Mouse (Mus musculus) hindbrain, embryonic 16.5 days (tissue): Measurements from ENCODE around the gene Fdx1l. TPM values are rescaled to one million over a fixed set of nuclear protein-coding genes. Genes with fewer than 3 reads are reported as not detected.

Experiments
- ATAC-seq: fragments of 200-750 bp; cut with Nextera tagmentation; 2 replicates; pipeline ENCODE4 v1.8.0; 2017; ENCODE audit warnings: moderate TSS enrichment, moderate library complexity
- H3K27ac ChIP-seq: fragments of 300-500 bp; sonication (generic); 2 replicates; pipeline ENCODE4 v1.5.1; 2014; ENCODE audit warnings: low read depth, mild to moderate bottlenecking, control low read depth, low read length, moderate library complexity
- H3K27me3 ChIP-seq: fragments of 300-500 bp; sonication (generic); replicated peaks from 2 replicates; pipeline ENCODE4 v1.6.1; 2014; ENCODE audit warnings: low read length; ENCODE audit not compliant: control insufficient read depth, insufficient read depth
- H3K36me3 ChIP-seq: fragments of 300-500 bp; sonication (generic); 2 replicates; pipeline ENCODE4 v1.6.1; 2014; ENCODE audit warnings: mild to moderate bottlenecking, low read length, moderate library complexity, mixed read lengths; ENCODE audit not compliant: control insufficient read depth, insufficient read depth
- H3K4me1 ChIP-seq: fragments of 300-500 bp; sonication (generic); 2 replicates; pipeline ENCODE4 v1.6.1; 2014; ENCODE audit warnings: low read depth, low read length; ENCODE audit not compliant: control insufficient read depth, insufficient read depth
- H3K4me2 ChIP-seq: fragments of 300-500 bp; sonication (generic); 2 replicates; pipeline ENCODE4 v1.6.1; 2014; ENCODE audit warnings: mild to moderate bottlenecking, low read length, control low read depth, moderate library complexity
- H3K4me3 ChIP-seq: fragments of 300-500 bp; sonication (generic); 2 replicates; pipeline ENCODE4 v1.5.1; 2014; ENCODE audit warnings: mild to moderate bottlenecking, low read length, control low read depth, moderate library complexity
- H3K9ac ChIP-seq: fragments of 300-500 bp; sonication (generic); 2 replicates; pipeline ENCODE4 v1.6.1; 2014; ENCODE audit warnings: low read depth, mild to moderate bottlenecking, control low read depth, low read length, moderate library complexity
- H3K9me3 ChIP-seq: fragments of 300-500 bp; sonication (generic); 2 replicates; pipeline ENCODE4 v1.6.1; 2014; ENCODE audit warnings: mild to moderate bottlenecking, low read length, moderate library complexity; ENCODE audit not compliant: control insufficient read depth
- WGBS: fragments of 180-500 bp; shearing (Covaris S2); extraction: QIAGEN DNeasy Blood & Tissue Kit; methylation state at CpG from one replicate; pipeline ENCODE4 v1.1.7; 2014; 5-methylcytosine and 5-hydroxymethylcytosine counted together
- microRNA counts: library from miRNA; unstranded; fragments of <30 nt; microRNA quantifications from one replicate; lab custom pipeline; 2016
- microRNA-seq: library from miRNA; unstranded; fragments of <30 nt; microRNA quantifications from one replicate; pipeline ENCODE4, GENCODE M21; 2017
- polyA plus RNA-seq: library from polyadenylated mRNA; unstranded; fragments of >200 nt; fragmentation: Nextera tagmentation; extraction: Ambion mirVana; gene quantifications from 2 replicates; pipeline ENCODE4 v1.2.1, GENCODE M21; 2015

Fdx1l gene
- polyA plus RNA-seq, 1 experiment from 2014 or later: 80.8 TPM

DNA sequence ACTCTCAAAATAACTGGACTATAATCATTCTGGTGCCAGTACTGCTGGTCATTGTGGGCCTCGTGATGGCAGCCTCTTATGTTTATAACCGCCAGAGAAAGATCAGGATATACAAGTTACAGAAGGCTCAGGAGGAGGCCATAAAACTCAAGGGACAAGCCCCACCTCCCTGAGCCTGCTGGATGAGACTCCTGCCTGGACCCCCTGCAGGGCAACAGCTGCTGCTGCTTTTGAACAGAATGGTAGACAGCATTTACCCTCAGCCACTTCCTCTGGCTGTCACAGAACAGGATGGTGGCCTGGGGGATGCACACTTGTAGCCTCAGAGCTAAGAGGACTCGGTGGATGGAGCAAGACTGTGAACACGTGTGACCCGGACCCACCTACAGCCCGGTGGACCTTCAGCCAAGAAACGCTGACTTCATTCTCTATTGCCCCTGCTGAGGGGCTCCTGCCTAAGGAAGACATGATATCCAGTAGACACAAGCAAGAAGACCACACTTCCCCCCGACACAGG lies 45.6 kb downstream of the Fdx1l start:
- H3K36me3 ChIP-seq: no peaks in the 10 kb centered on the region
- H3K9ac ChIP-seq: no peak overlapping the region
- H3K4me1 ChIP-seq: peaks cover 26% of the 10 kb centered on the region
- no peaks in the 10 kb centered on the region for H3K9me3 ChIP-seq
- H3K4me3 ChIP-seq: no peak overlapping the region
- 54% methylated on average over 8 of the region's 8 CpGs for WGBS
- H3K4me2 ChIP-seq: no peak overlapping the region
- H3K27me3 ChIP-seq: peaks cover 21% of the 10 kb centered on the region
- H3K27ac ChIP-seq: no peak overlapping the region
- no peak for ATAC-seq

DNA sequence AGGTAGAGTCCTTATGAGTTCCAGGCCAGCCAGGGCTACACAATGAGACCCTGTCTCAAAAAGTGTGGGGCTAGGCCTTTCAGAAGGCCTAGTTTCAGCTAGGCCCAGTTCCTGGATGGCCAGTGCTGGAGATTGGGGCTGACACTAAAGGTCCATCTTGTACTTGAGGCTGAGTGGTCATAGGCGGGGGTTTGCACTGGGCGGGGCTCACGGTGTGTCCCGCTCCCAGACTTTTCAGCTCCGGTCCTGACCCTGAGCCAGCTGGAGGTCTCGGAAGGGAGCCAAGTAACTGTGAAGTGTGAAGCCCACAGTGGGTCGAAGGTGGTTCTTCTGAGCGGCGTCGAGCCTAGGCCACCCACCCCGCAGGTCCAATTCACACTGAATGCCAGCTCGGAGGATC lies 46.6 kb downstream of the Fdx1l start:
- H3K27me3 ChIP-seq: peaks cover 19% of the 10 kb centered on the region
- WGBS: 80% methylated on average over 12 of the region's 12 CpGs
- ATAC-seq: no peak

DNA sequence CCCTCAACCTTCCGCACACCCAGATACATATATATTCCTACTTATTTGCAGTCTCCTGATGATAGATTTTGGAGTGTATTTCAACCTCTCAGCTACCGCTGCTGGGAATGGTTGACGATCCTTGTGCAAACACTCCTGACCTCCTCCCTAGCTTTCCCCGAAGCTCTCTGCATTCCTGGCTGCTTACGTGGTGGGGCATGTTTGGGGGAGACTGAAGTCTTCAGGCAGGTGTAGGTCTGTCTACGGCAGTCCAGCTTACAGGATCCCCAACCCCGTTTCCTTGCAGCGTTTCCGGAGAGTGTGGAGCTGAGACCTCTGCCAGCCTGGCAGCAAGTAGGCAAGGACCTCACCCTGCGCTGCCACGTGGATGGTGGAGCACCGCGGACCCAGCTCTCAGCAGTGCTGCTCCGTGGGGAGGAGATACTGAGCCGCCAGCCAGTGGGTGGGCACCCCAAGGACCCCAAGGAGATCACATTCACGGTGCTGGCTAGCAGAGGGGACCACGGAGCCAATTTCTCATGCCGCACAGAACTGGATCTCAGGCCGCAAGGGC lies 48.1 kb downstream of the Fdx1l start:
- peaks cover 18% of the 10 kb centered on the region for H3K27me3 ChIP-seq
- H3K9ac ChIP-seq: no peak overlapping the region
- H3K4me3 ChIP-seq: no peak overlapping the region
- no peak overlapping the region for H3K27ac ChIP-seq
- no peak overlapping the region for H3K4me2 ChIP-seq
- no peak for ATAC-seq
- 70% methylated on average over 19 of the region's 19 CpGs for WGBS
- peaks cover 11% of the 10 kb centered on the region for H3K4me1 ChIP-seq
- no peaks in the 10 kb centered on the region for H3K9me3 ChIP-seq
- no peaks in the 10 kb centered on the region for H3K36me3 ChIP-seq

More for the DNA sequence above, 46.6 kb downstream of the Fdx1l start:
- Histone ChIP-seq H3K4me2 (no peak overlapping the region), H3K9me3 (no peaks in the 10 kb centered on the region), H3K27ac (no peak overlapping the region), H3K4me1 (peaks cover 20% of the 10 kb centered on the region), H3K4me3 (no peak overlapping the region), H3K9ac (no peak overlapping the region), H3K36me3 (no peaks in the 10 kb centered on the region)

DNA sequence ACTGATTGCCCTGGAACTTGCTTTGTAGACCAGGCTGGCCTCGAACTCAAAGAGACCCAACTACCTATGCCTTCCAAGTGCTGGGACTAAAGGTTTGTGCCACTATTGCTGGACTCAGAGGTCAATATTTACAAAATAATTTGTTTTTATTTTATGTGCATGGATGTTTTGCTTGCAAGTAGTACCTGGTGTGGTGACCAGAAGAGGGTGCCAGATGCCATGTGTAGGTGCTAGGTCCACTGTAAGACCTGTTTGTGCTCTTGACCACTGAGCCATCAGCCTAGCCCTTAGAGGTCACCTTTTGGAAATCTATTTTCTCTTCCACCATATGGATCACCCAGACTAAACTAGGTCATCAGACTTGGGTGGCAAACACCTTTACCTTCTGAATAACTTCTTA lies 50.7 kb downstream of the Fdx1l start:
- no peak overlapping the region for H3K4me3 ChIP-seq
- H3K36me3 ChIP-seq: no peaks in the 10 kb centered on the region
- H3K9ac ChIP-seq: no peak overlapping the region
- peaks cover 9% of the 10 kb centered on the region for H3K27me3 ChIP-seq
- H3K4me2 ChIP-seq: no peak overlapping the region
- no peak for ATAC-seq
- WGBS: 63% methylated on average over 1 of the region's 1 CpGs
- H3K4me1 ChIP-seq: no peaks in the 10 kb centered on the region
- no peaks in the 10 kb centered on the region for H3K9me3 ChIP-seq
- no peak overlapping the region for H3K27ac ChIP-seq

DNA sequence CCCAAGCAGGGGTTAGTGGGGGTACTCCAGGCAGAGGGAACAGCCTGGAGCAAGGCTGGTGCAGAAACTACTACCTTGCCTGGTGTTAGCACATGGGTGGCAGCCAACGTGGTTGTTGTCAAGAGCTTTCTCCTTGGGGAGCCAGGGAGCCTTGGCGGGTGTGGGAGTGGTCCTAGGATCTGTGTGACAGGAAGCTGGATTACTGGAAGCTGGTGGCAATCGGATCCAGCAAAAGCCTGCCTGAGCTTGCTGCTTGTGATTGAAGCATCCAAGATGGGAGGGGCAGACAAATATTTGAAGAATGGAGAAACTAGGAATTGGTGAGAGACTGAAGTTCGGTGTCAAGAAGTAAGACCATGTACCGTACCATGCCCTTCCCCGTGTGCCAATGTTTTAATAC lies 51.1 kb downstream of the Fdx1l start:
- Histone ChIP-seq H3K4me3 (no peak overlapping the region), H3K9ac (no peak overlapping the region), H3K27ac (no peak overlapping the region), H3K36me3 (no peaks in the 10 kb centered on the region), H3K9me3 (no peaks in the 10 kb centered on the region), H3K4me1 (no peaks in the 10 kb centered on the region), H3K27me3 (peaks cover 14% of the 10 kb centered on the region), H3K4me2 (no peak overlapping the region)
- ATAC-seq: no peak
- 68% methylated on average over 6 of the region's 6 CpGs for WGBS

DNA sequence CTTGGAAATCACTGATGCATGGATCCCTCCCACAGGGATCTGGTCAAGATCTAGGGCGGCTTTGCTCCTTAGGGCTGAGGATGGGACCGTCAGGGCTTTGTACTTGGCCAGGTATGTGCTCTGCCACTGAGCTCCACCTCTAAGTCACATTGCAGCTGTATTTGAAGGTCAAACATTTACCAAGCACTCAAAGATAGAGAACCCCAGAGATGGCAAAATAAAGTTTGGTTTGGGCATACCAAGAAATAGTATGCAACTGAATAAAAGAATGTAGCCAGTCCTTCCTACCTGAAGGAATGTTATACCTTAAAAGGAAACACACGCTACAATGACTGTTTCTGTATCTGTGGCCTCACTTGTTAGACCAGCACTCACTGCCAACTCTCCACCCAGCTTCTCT lies 52.1 kb downstream of the Fdx1l start:
- H3K27me3 ChIP-seq: peaks cover 21% of the 10 kb centered on the region
- no peak overlapping the region for H3K4me2 ChIP-seq
- 91% methylated on average over 3 of the region's 3 CpGs for WGBS
- H3K9ac ChIP-seq: no peak overlapping the region
- H3K36me3 ChIP-seq: no peaks in the 10 kb centered on the region
- H3K27ac ChIP-seq: no peak overlapping the region
- no peak for ATAC-seq
- no peak overlapping the region for H3K4me3 ChIP-seq
- no peaks in the 10 kb centered on the region for H3K9me3 ChIP-seq
- H3K4me1 ChIP-seq: no peaks in the 10 kb centered on the region

DNA sequence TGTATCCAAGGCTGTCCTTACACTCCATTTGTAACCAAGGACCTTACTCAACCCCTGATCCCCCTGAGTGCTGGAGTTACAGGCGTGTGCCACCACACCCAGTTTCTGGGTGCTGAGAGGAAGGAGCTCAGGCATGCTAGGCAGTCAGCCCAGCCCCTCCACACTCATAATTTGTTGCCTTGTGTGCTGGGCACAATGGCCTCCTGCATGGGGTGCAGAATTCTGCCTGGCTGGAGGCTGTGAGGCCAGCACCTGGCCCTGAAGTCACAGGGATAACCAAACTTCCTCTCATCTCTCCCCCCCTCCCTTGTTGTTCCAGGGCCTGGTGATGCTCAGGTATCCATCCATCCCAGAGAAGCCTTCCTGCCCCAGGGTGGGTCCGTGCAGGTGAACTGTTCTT lies 54.8 kb downstream of the Fdx1l start:
- Histone ChIP-seq H3K36me3 (no peaks in the 10 kb centered on the region), H3K27me3 (peaks cover 39% of the 10 kb centered on the region), H3K9me3 (no peaks in the 10 kb centered on the region), H3K9ac (no peak overlapping the region), H3K4me3 (no peak overlapping the region), H3K4me2 (no peak overlapping the region), H3K4me1 (no peaks in the 10 kb centered on the region), H3K27ac (no peak overlapping the region)
- no peak for ATAC-seq
- WGBS: 86% methylated on average over 2 of the region's 2 CpGs

MicroRNAs encoded within 50 kb of the gene (microRNA counts, 519-probe panel; counts per million panel counts)
- 2,680 counts per million, percentile 71 among the panel's probes with 10 or more counts for microRNA mmu-miR-1900 (lab: Ali Mortazavi, UCI)

Small RNA genes lying within 50 kb of the gene (microRNA-seq; reads per million reads assigned to microRNA genes)
- gene Mir1900: not detected
- gene Mir7082: 0.62 reads per million

Other genes with a start within 250 kb of the Fdx1l start
- gene A230050P20Rik, start 205.0 kb downstream of the Fdx1l start, polyA plus RNA-seq: 18.1 and 22.6 TPM in 2 replicates
- 15.6 and 18.1 TPM in 2 replicates for gene Angptl6, start 193.9 kb downstream of the Fdx1l start, polyA plus RNA-seq
- gene Ppan, start 185.4 kb downstream of the Fdx1l start, polyA plus RNA-seq: 44.4 and 48.0 TPM in 2 replicates
- 243 and 247 TPM in 2 replicates for gene Eif3g, start 175.0 kb downstream of the Fdx1l start, polyA plus RNA-seq
- gene Dnmt1, start 113.7 kb downstream of the Fdx1l start, polyA plus RNA-seq: 49.5 and 64.2 TPM in 2 replicates
- 9.5 and 10.3 TPM in 2 replicates for gene S1pr2, start 96.8 kb downstream of the Fdx1l start, polyA plus RNA-seq
- gene Mrpl4, start 70.9 kb downstream of the Fdx1l start, polyA plus RNA-seq: 112 and 114 TPM in 2 replicates
- gene Icam1, start 57.6 kb downstream of the Fdx1l start, polyA plus RNA-seq: 3.4 and 5.3 TPM in 2 replicates
- 0.27 and 0.29 TPM in 2 replicates for gene Icam4, start 44.2 kb downstream of the Fdx1l start, polyA plus RNA-seq
- gene Icam5, start 41.5 kb downstream of the Fdx1l start, polyA plus RNA-seq: 2.8 and 3.2 TPM in 2 replicates
- 1.5 and 2.1 TPM in 2 replicates for gene Zglp1, start 6.5 kb downstream of the Fdx1l start, polyA plus RNA-seq
- gene Gm49373, start 518 bp downstream of the Fdx1l start, polyA plus RNA-seq: 1.3 and 2.2 TPM in 2 replicates
- 1.3 TPM in 2 replicates for gene Gm38431, start 18.4 kb upstream of the Fdx1l start, polyA plus RNA-seq
- gene Raver1, start 18.4 kb upstream of the Fdx1l start, polyA plus RNA-seq: 25.9 and 35.9 TPM in 2 replicates
- gene Tyk2, start 57.6 kb upstream of the Fdx1l start, polyA plus RNA-seq: 9.5 and 10.5 TPM in 2 replicates
- gene Cdc37, start 76.4 kb upstream of the Fdx1l start, polyA plus RNA-seq: 204 and 211 TPM in 2 replicates
- gene Pde4a, start 92.1 kb upstream of the Fdx1l start, polyA plus RNA-seq: 47.7 and 50.5 TPM in 2 replicates
- gene Keap1, start 165.7 kb upstream of the Fdx1l start, polyA plus RNA-seq: 71.5 and 72.0 TPM in 2 replicates
- 5.5 and 5.7 TPM in 2 replicates for gene S1pr5, start 174.8 kb upstream of the Fdx1l start, polyA plus RNA-seq
- gene Atg4d, start 191.7 kb upstream of the Fdx1l start, polyA plus RNA-seq: 52.6 and 52.8 TPM in 2 replicates
- gene Kri1, start 214.4 kb upstream of the Fdx1l start, polyA plus RNA-seq: 14.5 and 16.8 TPM in 2 replicates
- gene Cdkn2d, start 217.8 kb upstream of the Fdx1l start, polyA plus RNA-seq: 121 and 138 TPM in 2 replicates
- gene Ap1m2, start 238.7 kb upstream of the Fdx1l start, polyA plus RNA-seq: 2.8 and 2.9 TPM in 2 replicates
- gene Slc44a2, start 247.1 kb upstream of the Fdx1l start, polyA plus RNA-seq: 63.9 and 78.0 TPM in 2 replicates